Mouse (Mus musculus) small intestine, adult 2 months (tissue): ENCODE measurements around the gene Fosl1. TPM values are rescaled to one million over a fixed set of nuclear protein-coding genes. Genes with fewer than 3 reads are reported as not detected.

Experiments
- H3K27ac ChIP-seq: fragments of 200-500 bp; 2 replicates; pipeline ENCODE4 v1.5.1; 2012; ENCODE audit warnings: low read depth, low read length, control low read depth, inconsistent platforms; ENCODE audit not compliant: insufficient read depth
- H3K27me3 ChIP-seq: fragments of 200-500 bp; 2 replicates; pipeline ENCODE4 v1.6.1; 2012; ENCODE audit warnings: mild to moderate bottlenecking, moderate library complexity, low read length, inconsistent platforms; ENCODE audit not compliant: control insufficient read depth, insufficient read depth
- H3K36me3 ChIP-seq: fragments of 200-500 bp; 2 replicates; pipeline ENCODE4 v1.6.1; 2012; ENCODE audit warnings: mild to moderate bottlenecking, low read length, control low read depth, inconsistent platforms; ENCODE audit not compliant: control insufficient read depth, insufficient read depth
- H3K4me1 ChIP-seq: fragments of 200-500 bp; 2 replicates; pipeline ENCODE4 v1.6.1; 2012; ENCODE audit warnings: low read length, inconsistent platforms, mixed read lengths; ENCODE audit not compliant: control insufficient read depth, insufficient read depth, insufficient read length
- H3K4me3 ChIP-seq: fragments of 200-500 bp; 2 replicates; pipeline ENCODE4 v1.5.1; 2012; ENCODE audit warnings: low read depth, mild to moderate bottlenecking, control low read depth, inconsistent platforms, low read length, moderate library complexity
- CTCF ChIP-seq: fragments of 200-500 bp; IDR thresholded peaks from 2 replicates; pipeline ENCODE4 v1.5.1; 2012; ENCODE audit warnings: low read depth, mild to moderate bottlenecking, control low read depth, inconsistent platforms, low read length, moderate library complexity, mixed read lengths; ENCODE audit not compliant: insufficient replicate concordance, insufficient read length; ENCODE audit errors: extremely low read depth
- POLR2A ChIP-seq: fragments of 200-500 bp; IDR thresholded peaks from 2 replicates; pipeline ENCODE4 v1.6.1; 2012; ENCODE audit warnings: low read depth, mild to moderate bottlenecking, control low read depth, inconsistent platforms, low read length, moderate library complexity
- WGBS: fragments of 180-500 bp; shearing (Covaris S2); methylation state at CpG from one replicate; pipeline ENCODE4 v1.1.7; 2018; 5-methylcytosine and 5-hydroxymethylcytosine counted together
- polyA plus RNA-seq: library from polyadenylated mRNA; depleted of rRNA; stranded (reverse); fragments of >200 nt; gene quantifications from 2 replicates; pipeline ENCODE4 v1.2.3, GENCODE M21; 2012

Fosl1 gene
- polyA plus RNA-seq, 1 experiment: 2.6 TPM

- no peak overlapping the region for H3K4me3 ChIP-seq
- TF ChIP-seq POLR2A (no peak), CTCF (no peak)
- no peak overlapping the region for H3K27ac ChIP-seq
- WGBS: 85% methylated on average over 6 of the region's 6 CpGs
- peaks cover 6% of the 10 kb centered on the region for H3K4me1 ChIP-seq
- no peaks in the 10 kb centered on the region for H3K27me3 ChIP-seq
- peaks cover 31% of the 10 kb centered on the region for H3K36me3 ChIP-seq
Observed at GRCm38 (mm10) chr19:5420579-5420978, 26.8 kb upstream of the Fosl1 start.

GRCm38 (mm10) chr19:5421784-5422183 lies 25.6 kb upstream of the Fosl1 start:
- WGBS: 85% methylated on average over 5 of the region's 5 CpGs
- Histone ChIP-seq H3K4me1 (peaks cover 17% of the 10 kb centered on the region), H3K36me3 (peaks cover 36% of the 10 kb centered on the region), H3K27ac (no peak overlapping the region), H3K27me3 (no peaks in the 10 kb centered on the region), H3K4me3 (no peak overlapping the region)
- no peak for TF ChIP-seq POLR2A
- TF ChIP-seq CTCF: no peak

- H3K27ac ChIP-seq: no peak overlapping the region
- no peak overlapping the region for H3K4me3 ChIP-seq
- whole genome bisulfite sequencing: 86% methylated on average over 10 of the region's 10 CpGs
- TF ChIP-seq CTCF: no peak
- no peak for TF ChIP-seq POLR2A
- H3K27me3 ChIP-seq: no peaks in the 10 kb centered on the region
- H3K36me3 ChIP-seq: peaks cover 37% of the 10 kb centered on the region
- peaks cover 17% of the 10 kb centered on the region for H3K4me1 ChIP-seq
Observed at GRCm38 (mm10) chr19:5422267-5422666, 25.1 kb upstream of the Fosl1 start.

- 81% methylated on average over 9 of the region's 9 CpGs for WGBS
- H3K4me3 ChIP-seq: no peak overlapping the region; the same call in 1 of the 2 replicates
- H3K36me3 ChIP-seq: peaks cover 34% of the 10 kb centered on the region
- no peak overlapping the region for H3K27ac ChIP-seq
- H3K4me1 ChIP-seq: peaks cover 17% of the 10 kb centered on the region
- H3K27me3 ChIP-seq: no peaks in the 10 kb centered on the region
- TF ChIP-seq POLR2A (no peak), CTCF (no peak)
Observed at GRCm38 (mm10) chr19:5422895-5423443, 24.4 kb upstream of the Fosl1 start.

GRCm38 (mm10) chr19:5423561-5423960 lies 23.8 kb upstream of the Fosl1 start:
- 54% methylated on average over 12 of the region's 12 CpGs for WGBS
- Histone ChIP-seq H3K27ac (no peak overlapping the region), H3K4me1 (peaks cover 17% of the 10 kb centered on the region), H3K4me3 (peak overlapping the region; percentile 93), H3K27me3 (no peaks in the 10 kb centered on the region), H3K36me3 (peaks cover 30% of the 10 kb centered on the region)
- TF ChIP-seq CTCF (no peak), POLR2A (no peak)

GRCm38 (mm10) chr19:5424092-5424781 lies 23.1 kb upstream of the Fosl1 start:
- H3K4me3 ChIP-seq: peak overlapping the region; percentile 93
- peaks cover 30% of the 10 kb centered on the region for H3K36me3 ChIP-seq
- WGBS: 1% methylated on average over 41 of the region's 48 CpGs
- H3K27ac ChIP-seq: peak overlapping the region; percentile 69
- TF ChIP-seq POLR2A (no peak), CTCF (no peak)
- no peaks in the 10 kb centered on the region for H3K27me3 ChIP-seq
- H3K4me1 ChIP-seq: peaks cover 17% of the 10 kb centered on the region
